Mouse (Mus musculus): ENCODE results near the gene Gpr37l1.
A peak's percentile ranks its signal among the peaks of the same experiment; 100 is the strongest.

Gene Gpr37l1

DNA sequence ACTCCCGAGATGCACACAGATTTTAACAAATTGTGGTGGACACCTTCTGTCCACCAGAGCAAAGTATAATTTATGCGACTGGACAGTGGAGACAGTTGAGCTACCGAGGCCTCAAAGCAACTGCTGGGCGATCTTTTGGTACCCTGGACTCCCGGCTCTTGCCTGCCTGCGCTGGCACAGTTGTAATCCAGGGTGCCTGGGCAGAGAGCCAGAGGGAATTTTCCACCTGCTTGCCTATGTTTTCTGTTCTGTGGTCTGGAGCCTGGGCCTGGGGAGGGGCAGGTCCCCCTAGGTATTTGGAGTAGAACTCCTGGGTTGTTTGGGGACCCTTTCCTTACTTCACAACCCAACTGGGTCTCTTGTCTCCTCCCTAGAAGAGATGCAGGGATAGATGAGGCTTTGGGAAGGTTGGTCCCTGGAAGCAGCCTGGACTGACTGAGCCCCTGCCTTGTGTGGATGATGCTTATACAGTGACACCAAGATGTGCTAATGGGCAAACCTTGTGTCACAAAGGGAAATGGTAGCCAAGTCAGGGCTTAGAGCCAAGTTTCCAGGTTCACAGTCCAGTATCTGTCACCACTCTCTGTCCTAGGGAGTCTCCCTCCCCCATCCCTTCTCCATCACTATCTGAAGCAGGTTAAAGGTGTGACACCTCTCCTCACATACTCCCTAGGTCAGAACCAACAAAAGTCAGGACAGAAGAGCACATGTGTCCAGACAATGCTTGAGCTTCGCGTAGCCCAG is 14.6 kb upstream of the Gpr37l1 start:
- DNase-seq (ENCODE audit: extremely low spot score): no peak

DNA sequence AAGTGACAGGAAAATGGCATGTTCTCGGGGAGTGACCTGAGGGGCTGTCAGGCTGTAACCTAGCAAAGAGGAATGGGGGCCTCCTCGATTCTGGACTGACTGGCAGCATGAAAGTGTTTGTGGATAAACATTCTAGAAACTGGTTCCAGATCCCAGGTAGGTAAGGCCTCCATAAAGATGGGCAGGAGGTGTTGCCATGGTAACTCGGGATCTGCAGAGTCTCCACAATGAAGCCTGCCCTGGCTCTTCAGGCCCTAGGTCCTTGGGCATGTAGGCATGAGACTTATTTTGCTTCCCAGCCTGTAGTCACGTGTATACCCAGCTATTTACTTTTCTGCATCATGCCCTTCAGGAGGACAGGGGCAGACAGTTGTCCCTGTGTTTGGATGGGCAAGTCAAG is 13.8 kb upstream of the Gpr37l1 start:
- no peak for DNase-seq (ENCODE audit: extremely low spot score)

- DNase-seq (ENCODE audit: extremely low spot score): no peak
Observed at GRCm38 (mm10) chr1:135180830-135181229, 13.3 kb upstream of the Gpr37l1 start.

DNA sequence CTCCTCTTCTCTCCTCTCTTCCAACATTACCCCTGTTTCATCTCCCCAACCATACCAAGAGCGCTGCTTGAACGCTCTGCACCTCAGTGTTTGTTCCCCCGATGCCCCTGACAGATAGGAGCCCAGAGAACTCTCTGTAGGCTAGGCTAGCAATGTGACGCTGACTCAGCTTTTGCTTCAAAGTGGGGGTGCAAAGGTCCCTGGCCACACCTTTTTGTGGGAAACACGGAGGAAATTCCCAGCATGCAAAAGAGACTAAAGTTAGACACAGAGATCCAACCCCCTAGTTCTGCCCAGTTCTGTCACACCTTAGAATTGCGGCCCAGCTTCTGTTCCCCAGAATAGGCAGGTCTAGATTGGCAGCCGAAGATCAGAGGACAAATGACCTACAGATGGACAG is 11.4 kb upstream of the Gpr37l1 start:
- no peak for DNase-seq (ENCODE audit: extremely low spot score)

DNA sequence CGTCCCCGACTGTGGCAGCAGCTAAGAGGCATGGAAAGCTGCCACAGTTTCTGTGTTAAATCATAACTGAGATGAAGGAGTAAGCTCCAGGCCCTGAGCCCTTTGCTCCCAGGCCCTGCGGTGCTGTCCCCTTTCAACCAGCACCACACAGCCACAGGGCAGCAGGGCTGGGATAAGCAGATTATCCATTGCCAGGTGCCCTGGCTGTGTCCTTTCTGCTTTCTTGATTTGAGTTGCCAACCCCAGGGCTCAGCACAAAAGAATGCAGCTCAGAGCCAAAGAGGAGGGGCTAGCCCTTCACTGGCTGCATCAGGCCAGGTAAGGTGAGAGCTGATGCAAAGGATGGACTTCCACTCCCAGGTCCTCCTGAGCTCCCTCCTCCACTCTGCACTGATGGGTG is 10.2 kb upstream of the Gpr37l1 start:
- no peak for DNase-seq (ENCODE audit: extremely low spot score)

DNA sequence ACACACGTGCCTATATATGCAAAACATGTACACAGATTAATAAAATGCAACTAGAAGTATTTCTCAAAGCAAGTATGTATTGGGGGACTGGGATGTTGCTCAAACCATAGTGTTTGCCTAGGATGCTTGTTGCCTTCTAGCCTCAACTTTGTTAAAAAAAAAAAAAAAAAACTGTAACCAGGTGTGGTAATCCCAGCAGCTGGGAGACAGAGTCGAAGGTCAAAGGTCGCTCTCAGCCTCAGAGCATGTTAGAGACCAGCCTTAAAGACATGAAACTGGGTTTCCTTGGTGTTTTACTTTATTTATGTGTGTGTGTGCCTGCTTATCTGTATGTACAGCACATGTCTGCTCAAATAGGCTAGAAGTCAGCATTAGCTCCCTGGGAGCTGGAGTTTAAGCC is 7.7 kb upstream of the Gpr37l1 start:
- DNase-seq (ENCODE audit: extremely low spot score): no peak

DNA sequence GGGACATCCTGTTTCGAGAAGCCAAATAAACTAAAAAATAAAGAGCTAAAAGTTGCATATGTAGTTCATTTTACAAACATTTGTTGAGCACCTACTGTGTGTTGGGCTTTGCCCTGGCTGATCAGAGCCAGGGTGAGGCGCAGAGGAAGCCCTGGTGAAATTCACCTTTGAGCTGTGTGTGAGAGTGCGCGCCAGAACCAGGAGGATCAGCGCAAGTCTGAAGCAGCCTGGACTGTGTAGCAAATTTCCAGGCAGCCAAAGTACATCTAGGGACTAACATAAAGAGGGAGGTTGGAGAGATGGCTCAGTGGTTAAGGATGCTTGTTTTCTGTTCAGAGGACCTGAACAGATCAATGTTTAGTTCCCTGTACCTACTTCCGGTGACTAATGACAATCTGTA is 5.8 kb upstream of the Gpr37l1 start:
- DNase-seq (ENCODE audit: extremely low spot score): no peak

GRCm38 (mm10) chr1:135171984-135172383 is 4.5 kb upstream of the Gpr37l1 start:
- peak; percentile 72 for DNase-seq (ENCODE audit: extremely low spot score)

DNA sequence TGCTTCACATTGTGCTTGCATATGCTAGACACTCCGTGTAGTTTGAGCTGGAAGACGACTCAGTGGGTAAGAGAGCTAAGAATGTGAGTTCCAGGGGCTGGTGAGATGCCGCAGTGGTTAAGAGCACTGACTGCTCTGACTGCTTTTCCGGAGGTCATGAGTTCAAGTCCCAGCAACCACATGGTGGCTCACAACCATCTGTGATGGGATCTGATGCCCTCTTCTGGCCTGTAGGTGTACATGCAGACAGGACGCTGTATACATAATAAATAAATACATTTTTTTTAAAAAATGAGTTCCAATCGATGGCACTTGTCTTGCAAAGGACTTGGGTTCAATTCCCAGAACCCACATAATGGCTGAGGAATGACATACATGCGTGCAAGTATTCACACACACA is 3.7 kb upstream of the Gpr37l1 start:
- no peak for DNase-seq (ENCODE audit: extremely low spot score)

DNA sequence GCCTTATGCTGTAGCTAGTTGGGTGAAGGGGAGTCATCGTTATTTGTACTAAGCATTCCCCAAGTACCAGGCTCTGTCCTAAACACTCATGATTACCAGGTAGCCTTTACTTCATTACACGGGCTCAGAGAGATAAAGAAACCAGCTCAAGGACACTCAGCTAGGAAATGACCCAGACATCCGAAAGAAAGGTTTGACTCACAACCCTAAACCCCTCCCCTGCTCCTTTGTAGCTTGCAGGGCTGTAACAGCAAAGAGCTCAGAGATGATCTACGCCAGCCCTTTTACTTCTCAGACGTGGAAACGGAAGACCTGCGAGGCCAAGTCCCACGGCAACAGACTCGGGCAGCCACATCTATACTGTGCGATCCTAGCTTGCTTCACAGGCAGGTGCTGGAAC is 2.8 kb upstream of the Gpr37l1 start:
- no peak for DNase-seq (ENCODE audit: extremely low spot score)

DNA sequence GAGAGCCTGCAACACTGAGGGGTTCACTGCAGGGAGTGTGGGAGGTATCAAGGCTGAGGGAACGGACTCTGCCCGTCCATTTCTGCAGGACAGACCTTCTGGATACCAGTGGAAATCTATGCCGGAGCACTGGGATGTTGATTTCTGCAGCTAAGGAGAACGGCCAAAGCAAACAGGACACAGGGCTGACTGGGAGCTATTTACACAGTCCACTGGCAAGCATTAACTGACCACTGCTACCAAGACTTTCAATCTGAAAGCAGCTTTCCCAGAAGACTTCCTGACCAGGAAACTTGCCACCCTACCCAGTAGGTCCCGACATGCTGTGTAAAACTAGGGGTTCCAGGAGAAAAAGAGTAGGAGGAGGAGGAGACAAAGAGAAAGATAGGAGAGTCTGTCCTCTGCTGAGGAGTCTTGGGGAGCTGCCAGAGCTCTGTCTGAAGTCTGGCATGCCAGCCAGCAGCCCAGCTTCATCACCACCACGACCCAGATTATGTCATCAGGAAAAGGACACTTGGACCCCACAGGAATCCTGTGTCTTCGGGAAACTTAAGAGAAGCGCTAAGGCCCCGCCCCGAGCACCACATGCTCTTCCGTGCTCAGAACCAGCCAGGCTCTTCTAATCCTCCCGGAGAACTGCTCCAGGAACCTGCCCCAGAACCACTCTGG is 2.2 kb upstream of the Gpr37l1 start:
- DNase-seq (ENCODE audit: extremely low spot score): no peak

- no peak for DNase-seq (ENCODE audit: extremely low spot score)
Observed at GRCm38 (mm10) chr1:135168453-135169200, 1.1 kb upstream of the Gpr37l1 start.

GRCm38 (mm10) chr1:135162720-135163119 is 4.8 kb downstream of the Gpr37l1 start:
- DNase-seq (ENCODE audit: extremely low spot score): no peak

DNA sequence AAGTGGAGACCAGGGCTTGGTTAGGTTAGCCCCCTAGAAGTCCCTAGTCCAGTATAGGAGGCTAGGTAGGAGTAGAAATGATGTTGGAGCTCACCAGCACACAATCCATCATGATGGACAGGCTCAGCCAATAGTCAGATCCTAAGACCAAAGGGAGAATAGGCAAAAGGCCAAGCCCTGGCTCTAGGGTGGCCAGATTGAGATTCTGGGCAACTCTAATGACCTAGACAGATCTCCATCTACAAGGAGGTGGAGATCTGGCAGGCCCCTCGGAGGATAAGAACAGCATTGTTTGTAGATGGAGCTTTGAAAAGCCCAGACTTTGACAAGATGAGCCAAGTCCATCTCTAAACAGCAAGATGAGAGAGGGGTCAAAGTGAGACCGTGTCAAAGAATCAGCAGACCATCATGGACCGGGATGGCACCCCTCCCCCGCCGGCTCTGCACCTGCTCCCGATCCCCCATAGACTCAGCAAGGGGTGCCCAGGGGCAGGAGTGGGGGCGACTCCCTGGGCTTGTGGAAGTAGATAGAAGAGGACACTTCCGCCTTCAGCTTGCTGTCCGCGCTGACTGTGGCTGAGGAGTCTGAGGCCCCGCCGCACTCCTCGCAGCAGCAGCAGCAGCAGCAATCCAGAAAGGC is 7.0 kb downstream of the Gpr37l1 start:
- no peak for DNase-seq (ENCODE audit: extremely low spot score)

- DNase-seq (ENCODE audit: extremely low spot score): no peak
Observed at GRCm38 (mm10) chr1:135159556-135160123, 7.8 kb downstream of the Gpr37l1 start.

GRCm38 (mm10) chr1:135159074-135159473 is 8.4 kb downstream of the Gpr37l1 start:
- DNase-seq (ENCODE audit: extremely low spot score): no peak

- DNase-seq (ENCODE audit: extremely low spot score): no peak
Observed at GRCm38 (mm10) chr1:135158633-135159032, 8.8 kb downstream of the Gpr37l1 start.

- DNase-seq (ENCODE audit: extremely low spot score): no peak
Observed at GRCm38 (mm10) chr1:135156300-135156699, 11.2 kb downstream of the Gpr37l1 start.

- peak; percentile 87 for DNase-seq (ENCODE audit: extremely low spot score)
Observed at GRCm38 (mm10) chr1:135154411-135154959, 13.0 kb downstream of the Gpr37l1 start.

DNA sequence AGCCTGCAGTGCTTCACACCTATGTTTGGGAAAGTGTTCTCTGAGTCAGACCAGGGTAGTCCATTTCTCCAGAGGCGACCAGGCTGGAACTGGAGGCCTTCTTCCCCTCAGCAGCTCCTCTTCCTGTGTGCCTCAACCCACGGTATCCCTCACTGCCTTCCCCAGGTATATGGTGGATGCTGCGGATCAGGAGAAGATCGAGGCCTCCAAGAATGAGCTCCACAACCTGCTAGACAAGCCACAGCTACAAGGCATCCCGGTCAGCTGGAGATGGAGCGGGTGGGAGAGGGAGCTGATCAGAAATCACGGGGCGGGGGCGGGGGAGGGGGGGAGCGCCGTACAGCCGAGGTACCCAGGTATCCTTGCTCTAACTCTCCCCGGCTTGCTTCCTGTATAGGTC is 13.5 kb downstream of the Gpr37l1 start:
- no peak for DNase-seq (ENCODE audit: extremely low spot score)

DNA sequence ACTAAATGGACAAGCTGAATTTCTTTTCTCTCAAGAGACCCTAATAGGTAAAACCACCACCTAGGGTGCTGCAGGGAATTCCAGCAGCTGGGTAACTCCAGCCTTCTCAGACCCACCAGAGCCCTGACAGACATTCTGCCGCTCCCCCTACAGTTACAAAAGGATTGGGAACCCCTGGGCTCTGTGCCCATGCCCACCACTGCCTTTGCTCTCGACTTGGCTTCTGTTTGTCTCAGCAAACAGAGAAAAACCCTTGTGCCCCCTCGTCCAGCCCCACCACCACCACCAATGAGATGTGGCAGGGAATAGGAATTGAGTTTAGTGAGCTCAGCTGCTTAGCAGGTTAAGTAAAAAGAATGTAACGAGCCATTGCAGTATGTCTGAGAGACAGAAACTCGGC is 18.5 kb downstream of the Gpr37l1 start:
- DNase-seq (ENCODE audit: extremely low spot score): no peak

DNA sequence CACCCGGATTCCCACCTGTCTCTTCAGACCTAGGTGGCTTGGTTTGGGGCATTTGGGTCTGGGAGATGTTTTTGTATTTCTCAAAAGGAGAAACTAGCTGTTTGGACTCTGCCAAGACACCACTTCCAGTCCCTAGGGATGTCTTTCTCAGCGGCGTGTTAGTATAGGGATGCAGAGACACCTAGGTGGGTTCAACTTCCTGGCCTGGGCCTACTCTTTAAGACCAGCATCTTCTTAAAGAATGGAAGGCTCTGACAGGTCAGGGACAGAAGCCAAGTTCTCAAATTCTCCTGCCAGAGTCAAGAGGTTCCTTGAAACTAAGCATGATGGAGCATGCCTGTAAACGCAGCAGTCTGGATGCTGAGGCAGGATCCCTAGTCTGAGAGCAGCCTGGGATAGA is 19.0 kb downstream of the Gpr37l1 start:
- DNase-seq (ENCODE audit: extremely low spot score): no peak
